Mouse (Mus musculus) brain, adult 2 months (tissue): Measurements from ENCODE around the gene Wdr86.

ENCODE experiments used
- DNase-seq: peaks from one replicate; pipeline ENCODE4 v3.0.0; 2011; ENCODE audit warnings: low read depth, low spot score

Gene Wdr86

DNA sequence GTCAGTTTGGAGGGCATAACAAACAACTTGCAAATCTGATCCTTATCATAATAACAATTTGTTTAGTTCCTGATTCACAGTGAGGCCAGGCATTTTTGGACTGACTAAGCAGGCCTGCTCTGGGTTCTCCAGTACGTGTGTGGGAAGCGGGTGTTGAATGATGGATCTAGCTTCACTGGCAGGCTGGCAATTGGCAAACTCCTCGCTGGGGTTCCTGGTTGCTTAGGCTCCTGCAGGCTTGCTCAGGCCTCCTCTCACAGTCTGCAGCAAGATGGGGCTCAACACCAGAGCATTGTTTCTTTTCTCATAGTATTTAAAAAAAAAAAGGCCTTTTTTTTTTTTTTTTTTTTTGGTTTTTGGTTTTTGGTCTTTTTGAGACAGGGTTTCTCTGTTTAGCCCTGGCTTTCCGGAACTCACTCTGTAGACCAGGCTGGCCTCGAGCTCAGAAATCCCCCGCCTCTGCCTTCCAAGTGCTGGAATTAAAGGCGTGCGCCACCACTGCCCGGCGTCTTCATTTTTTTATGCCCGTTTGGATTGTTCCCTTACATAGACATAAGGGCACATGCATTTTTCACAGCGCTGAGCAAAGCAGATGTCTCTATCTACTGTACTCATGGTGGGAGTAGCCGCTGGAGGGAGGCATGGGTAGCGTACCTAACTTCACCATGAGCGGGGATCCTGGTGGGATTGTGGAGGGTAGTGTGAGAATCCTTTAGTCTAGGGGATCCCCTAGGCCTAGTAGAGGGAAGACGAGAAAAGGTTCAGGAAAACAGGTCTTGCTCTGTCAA, 45.8 kb downstream of the Wdr86 start:
- peak; percentile 86 for DNase-seq

- DNase-seq, result no peak
These were observed 49.1 kb downstream of the Wdr86 start for GRCm38 (mm10) chr5:24681436-24681835.

GRCm38 (mm10) chr5:24674238-24674637, 56.3 kb downstream of the Wdr86 start:
- peak; percentile 88 for DNase-seq
